Mouse (Mus musculus) forelimb bud, embryonic 11.5 days (tissue): Measurements from ENCODE around the gene Hmgxb4.

ENCODE experiments used
- DNase-seq: peaks from one replicate; pipeline ENCODE4 v3.0.0-alpha.2; 2012; ENCODE audit warnings: low read depth, low spot score

Gene Hmgxb4

GRCm38 (mm10) chr8:75071627-75072346, 78.6 kb downstream of the Hmgxb4 start:
- DNase-seq, result peak; percentile 85

DNA sequence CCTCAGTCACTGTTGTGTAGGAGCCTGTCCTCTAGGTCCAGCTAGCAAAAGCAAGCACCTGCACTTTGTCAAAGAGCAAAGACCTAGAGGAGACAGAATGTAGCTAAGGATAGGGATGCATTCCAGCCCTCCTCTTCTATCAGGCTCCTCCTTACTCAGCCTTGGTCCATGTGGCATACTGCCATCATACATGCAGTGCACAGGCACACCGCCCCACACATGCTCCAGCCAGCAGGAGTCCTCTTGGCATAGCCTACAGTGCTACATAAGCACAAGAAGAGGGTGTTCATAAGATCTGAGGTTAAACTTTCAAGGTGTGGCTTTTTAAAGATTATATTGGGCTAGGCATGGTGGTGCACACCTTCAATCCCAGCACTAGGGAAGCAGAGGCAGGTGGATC, 81.7 kb downstream of the Hmgxb4 start:
- no peak for DNase-seq

DNA sequence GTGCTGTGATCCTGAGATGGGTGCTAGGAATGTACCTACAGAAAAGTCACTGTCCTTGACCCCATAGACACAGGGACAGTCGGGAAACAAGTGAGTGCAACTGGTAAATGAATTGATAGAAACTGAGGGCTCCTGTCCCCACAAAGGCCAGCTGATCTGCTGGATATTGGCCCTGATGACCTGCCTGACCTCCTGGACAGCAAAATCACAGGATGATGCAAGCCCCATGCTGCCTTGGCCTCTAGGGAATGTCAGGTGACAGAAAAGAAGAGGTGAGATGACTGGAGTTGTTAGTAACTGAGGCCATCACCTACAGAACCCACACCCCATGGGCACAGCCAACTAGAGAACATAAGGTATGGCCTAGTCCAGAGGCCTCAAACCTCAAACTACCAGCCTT, 85.1 kb downstream of the Hmgxb4 start:
- no peak for DNase-seq

DNA sequence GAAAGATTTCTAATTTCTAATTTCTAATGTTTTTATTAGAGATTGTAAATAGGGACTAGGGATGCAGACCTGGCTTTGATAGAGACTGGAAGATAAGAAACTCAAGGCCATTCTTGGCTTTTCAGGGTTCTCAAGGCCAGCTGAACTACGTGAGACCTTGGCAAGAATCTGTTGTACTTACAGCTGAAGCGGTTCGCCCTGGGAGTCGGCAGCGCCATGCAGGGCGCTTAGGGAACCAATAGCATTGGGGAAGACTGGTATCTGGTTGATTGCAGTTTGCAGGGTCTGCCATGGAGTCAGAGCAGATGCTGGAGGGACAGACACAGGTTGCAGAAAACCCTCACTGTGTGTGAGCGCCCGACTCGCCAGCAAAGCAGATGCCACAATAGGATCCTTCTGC, 85.7 kb downstream of the Hmgxb4 start:
- DNase-seq, result no peak
